Mouse (Mus musculus): ENCODE results near the gene U2af1. TPM values are rescaled to one million over a fixed set of nuclear protein-coding genes. Genes with fewer than 3 reads are reported as not detected.
"Not testable (repeated sequence)": the region's sequence is repeated elsewhere in the genome, so short reads cannot be mapped to it uniquely, and the experiment has no call there.

Gene U2af1
- 116 and 155 TPM in 2 replicates for total RNA-seq (2014; fragmentation: Nextera tagmentation)
- 250 and 287 TPM in 2 replicates for total RNA-seq (2017)

DNA sequence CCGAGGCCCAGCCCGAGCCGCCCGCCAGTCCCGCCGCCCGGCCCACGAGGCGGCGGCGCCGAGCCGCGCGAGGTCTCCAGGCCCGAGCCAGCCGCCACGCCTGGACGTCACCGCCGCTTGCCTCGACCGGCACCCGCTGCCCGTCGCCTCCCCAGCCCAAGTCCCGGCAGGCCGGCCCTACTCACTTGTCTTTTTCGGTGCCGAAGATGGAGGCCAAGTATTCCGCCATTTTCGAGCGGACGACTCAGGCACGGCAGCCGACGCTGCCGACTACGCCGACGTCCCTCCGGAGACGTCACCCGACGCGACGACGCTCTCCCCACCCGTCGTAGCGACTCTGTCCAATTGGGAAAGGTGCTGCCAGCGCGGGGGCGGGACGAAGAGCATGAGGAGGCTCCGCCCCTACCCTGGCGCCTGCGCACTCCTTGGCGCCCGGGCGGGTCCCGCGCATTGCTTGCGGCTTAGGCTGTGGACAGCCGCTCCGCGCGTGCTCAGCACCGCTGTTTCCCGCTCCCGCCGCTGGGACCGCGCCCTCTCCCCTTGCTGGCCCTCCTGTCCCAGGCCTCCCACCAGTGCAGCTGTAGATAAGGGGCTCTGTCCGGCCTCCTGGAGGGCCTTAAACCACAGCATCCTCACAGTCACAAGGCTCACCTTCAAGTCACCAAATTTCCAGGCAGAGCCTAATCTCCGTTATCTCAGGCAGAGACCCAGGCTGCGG lies at the start of gene U2af1:
Gene U2af1 (minus strand): TSS at position 425 of the 718 bp plus-strand sequence.
- peak; percentile 98 for ATAC-seq (replicated peaks; ENCODE audit: poor library complexity, severe bottlenecking)

DNA sequence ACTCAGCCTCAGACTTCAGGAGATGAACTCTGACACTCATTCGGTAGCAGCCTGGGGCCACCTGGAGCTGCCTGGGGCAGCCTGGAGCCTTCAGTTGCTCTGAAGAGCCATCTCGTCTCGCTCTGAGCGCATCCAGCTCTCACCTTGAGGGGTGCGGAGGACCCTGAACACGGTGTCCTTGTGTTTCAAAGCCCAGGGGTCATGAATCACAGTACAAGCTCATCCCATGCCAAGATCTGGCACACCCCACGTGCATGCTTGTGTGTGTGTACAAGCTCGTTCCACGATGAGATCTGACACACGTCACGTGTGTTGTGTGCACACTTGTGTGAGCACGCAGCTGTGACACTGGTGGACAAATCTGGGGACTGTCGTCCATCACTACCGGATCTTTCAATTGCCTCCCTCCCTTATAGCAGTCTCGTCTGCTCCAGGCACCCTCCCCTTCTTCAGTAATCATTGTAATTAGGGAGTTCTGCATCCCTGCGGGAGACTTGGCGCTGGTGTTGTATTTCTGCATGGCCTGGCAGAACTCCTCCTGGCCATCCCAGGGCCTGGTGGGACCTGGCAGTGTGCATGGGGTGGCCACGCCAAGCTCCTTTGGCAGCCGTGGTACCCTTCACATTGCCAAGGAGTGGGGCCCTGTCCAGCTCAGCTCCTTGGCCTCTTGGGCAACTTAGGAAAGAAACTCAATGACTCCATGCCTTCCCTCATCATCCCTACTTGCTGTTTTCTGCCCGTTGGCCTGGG lies 46.8 kb upstream of the U2af1 start:
- ATAC-seq (replicated peaks; ENCODE audit: poor library complexity, severe bottlenecking): no peak

DNA sequence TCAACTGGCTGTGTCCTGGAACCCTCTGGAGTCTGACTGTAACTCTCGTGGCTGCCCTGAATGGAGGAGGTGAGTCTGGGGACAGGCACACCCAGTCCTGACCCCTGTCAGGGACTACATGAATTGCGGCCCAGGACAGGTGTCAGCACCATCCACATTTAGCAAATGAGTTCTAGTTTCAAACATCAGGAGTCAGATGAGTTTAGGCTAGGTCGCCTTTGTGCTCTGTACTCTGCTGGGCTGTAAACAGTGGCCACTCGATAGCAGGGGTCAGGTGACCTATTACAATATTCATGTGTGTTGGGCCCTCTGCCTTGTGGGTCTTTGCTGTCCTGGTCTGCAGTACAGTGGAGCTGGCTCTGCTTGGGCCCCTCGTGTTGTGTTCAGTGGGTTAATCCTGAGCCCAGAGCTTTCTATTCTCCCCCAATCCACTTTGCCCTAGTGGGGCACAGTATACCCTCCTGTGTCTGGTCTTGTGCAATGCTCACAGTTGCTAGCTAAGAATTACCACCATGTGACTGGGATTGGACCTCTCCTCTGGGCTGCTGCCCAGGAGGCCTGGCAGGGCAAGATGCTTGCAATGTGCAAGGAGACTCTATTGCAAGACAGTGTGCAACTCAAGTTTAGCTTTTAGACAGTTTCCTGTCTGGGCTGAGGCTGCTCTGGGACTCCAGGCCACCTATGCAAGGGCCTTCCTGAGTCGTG lies 44.7 kb upstream of the U2af1 start:
- peak; percentile 95 for ATAC-seq (replicated peaks; ENCODE audit: poor library complexity, severe bottlenecking)

DNA sequence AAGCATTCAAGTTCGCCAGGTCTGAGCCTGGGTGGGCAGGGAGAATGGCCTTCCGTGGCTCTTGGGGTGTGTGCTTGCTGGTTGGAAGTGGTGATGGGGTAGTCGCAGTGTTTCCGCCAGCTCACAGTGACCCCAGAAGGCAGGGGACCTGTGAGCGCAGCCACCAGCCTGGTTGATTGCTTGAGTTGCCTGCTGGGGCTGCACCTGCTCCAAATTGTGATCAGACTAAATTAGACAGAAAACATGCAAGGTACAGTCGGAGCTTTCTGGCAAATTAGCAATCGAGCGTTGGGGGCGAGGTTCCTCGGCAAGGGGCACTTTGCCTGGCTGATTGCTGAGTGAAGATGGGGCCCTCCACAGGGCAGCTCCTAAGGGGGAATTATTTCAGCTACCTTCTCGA lies 39.7 kb upstream of the U2af1 start:
- no peak for ATAC-seq (replicated peaks; ENCODE audit: poor library complexity, severe bottlenecking)

DNA sequence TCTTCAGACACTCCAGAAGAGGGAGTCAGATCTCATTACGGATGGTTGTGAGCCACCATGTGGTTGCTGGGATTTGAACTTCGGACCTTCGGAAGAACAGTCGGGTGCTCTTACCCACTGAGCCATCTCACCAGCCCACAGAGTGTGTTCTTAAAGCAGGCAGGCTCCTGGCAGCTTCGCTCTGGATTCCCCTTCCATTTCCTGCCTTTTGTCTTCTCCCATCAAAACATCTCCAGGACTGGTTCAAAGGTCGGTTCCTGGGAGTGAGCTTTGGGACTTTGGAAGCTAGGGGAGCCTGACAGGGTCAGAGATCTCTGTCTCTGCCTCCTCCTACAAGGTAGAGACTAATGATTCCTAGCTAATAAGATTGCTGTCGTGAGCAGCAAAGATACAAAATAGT lies 36.7 kb upstream of the U2af1 start:
- ATAC-seq (replicated peaks; ENCODE audit: poor library complexity, severe bottlenecking): not testable (repeated sequence)

DNA sequence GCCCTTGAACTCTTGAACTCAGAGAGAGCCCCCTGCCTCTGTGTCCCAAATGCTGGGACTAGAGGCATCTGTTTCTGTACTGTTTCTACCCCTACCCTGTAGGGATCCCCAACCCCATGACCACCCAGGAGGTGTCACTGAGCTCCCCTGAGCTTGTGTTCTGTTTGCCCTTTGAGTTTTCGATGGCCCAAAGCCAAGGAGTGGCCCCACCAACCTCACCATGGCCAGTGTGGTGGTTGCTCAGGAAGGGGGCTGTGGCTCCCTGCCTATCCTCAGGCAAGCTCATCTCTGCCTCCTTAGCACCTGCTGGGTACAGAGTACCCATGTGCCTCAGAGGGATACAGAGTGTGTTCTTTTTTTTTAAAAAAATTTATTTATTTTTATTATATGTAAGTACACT lies 36.3 kb upstream of the U2af1 start:
- no peak for ATAC-seq (replicated peaks; ENCODE audit: poor library complexity, severe bottlenecking)

DNA sequence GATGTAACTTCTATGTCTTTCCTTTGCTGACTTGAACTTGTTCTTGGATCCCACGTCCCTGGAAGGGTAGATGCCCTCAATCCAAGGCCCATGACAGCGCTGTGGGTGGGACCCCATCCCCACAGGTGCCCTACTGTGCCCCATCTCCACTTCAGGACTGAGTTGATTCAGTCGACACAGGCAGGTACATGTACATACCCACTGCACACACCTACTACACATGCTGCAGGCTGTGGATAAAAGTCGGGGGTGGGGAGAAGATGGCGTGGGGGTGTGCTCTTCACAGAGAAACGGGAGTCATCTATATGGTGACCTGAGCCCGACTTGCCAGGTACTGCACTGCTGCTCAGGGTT lies 35.3 kb upstream of the U2af1 start:
- ATAC-seq (replicated peaks; ENCODE audit: poor library complexity, severe bottlenecking): no peak

DNA sequence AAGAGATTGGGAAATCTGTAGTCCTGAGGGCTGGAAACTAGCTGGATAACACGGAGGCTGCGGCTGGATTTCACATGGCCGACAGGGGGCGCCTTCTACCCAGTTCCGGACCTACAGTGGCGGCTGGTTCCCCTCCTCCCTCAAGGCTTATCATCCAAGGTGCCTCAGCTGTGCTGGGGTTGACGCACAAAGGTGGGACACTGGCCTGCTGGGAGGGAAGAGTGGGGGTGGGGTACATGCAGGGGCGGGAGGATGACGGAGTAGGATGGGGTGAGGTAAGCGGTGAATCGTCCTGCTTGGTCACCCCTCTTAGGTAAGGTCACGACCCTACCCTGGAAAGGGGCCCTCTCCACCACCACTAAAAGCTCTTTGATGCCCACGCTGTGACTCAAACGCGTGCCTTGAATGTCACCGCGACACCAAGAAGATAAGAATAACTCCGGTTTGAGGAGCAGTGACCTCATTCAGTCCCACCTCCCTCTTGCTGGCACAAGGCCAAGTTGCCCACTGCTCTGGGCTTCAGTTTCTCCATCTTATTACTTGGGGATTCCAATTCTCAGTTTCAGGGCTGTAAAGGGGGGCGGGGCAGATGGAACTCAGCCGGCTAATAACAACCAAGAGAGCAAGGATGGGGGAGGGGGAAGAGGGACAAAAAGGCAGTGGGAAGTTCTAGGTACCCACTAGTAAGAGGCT lies 34.8 kb upstream of the U2af1 start:
- ATAC-seq (replicated peaks; ENCODE audit: poor library complexity, severe bottlenecking): peak; percentile 58

DNA sequence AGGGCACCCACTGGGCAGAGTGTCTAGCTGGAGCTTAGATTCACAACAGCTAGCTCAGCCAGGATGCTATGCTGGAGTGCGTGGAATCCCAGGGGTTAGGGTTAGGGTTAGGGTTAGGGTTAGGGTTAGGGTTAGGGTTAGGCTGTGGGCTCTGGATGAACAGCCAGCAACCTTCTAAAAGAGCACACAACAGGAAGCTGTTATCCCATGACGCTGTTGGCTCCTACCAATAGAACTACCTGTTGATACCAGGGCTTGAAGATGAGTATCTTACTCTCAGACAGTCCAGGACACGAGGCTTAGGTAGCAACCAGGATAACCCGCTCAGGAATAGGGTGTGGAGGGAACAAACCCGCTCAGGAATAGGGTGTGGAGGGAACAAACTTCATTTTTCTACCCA lies 34.2 kb upstream of the U2af1 start:
- no peak for ATAC-seq (replicated peaks; ENCODE audit: poor library complexity, severe bottlenecking)

DNA sequence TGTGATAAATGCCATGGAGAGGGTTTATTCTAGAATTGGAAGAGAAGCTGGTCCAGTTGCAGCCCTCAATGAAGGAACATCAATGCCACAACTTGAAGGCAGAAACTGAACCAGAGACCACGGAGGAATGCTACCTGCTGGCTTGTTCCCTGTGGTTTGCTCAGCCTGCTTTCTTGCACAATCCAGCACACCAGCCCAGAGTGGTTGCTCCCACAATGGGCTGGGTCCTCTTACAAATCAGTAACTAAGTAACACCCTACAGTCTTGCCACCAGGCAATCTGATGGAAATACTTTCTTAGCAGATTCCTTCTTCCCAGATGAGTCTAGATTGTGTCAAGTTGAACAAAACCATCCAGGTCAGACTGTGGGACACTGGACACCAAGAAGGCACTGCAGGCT lies 30.9 kb upstream of the U2af1 start:
- 0 out of 2 replicates have a peak, but pooled peaks have one; percentile 32 for ATAC-seq (replicated peaks; ENCODE audit: poor library complexity, severe bottlenecking)

DNA sequence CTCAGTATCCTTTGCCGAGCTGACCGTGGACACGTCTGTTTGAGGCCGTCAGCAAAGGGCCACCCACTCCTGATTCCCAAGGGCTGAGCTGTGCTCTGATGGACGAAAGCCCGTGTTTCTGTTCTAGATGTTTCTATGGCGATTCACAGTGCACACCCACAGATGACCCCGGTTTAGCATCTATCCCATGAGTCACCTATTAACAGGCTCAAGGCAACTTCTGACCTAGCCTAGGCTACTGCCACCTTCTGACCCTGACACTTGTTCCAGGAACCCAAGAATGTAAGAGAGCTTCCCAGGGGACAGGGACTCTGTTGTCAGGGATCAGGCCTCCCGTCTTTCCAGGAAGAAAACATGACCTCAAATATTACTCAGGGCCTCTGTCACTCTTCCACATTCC lies 29.4 kb upstream of the U2af1 start:
- no peak for ATAC-seq (replicated peaks; ENCODE audit: poor library complexity, severe bottlenecking)

DNA sequence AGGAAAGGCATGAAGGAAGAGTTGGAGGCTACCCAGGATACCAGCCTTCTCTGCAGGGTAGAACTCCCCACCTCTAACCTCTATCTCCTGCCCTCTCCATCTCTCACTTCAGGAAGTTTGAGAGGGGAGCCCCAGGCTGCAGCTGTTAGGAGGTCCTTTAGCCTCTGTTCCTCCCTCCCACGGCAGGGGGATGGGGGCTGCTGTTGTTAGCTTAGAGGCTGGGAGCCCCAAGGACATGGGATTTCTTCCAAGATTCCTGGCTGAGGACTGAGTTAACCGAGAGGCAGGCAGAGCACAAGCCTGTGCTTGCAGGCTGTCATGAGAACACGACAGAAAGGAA lies 27.5 kb upstream of the U2af1 start:
- ATAC-seq (replicated peaks; ENCODE audit: poor library complexity, severe bottlenecking): no peak

DNA sequence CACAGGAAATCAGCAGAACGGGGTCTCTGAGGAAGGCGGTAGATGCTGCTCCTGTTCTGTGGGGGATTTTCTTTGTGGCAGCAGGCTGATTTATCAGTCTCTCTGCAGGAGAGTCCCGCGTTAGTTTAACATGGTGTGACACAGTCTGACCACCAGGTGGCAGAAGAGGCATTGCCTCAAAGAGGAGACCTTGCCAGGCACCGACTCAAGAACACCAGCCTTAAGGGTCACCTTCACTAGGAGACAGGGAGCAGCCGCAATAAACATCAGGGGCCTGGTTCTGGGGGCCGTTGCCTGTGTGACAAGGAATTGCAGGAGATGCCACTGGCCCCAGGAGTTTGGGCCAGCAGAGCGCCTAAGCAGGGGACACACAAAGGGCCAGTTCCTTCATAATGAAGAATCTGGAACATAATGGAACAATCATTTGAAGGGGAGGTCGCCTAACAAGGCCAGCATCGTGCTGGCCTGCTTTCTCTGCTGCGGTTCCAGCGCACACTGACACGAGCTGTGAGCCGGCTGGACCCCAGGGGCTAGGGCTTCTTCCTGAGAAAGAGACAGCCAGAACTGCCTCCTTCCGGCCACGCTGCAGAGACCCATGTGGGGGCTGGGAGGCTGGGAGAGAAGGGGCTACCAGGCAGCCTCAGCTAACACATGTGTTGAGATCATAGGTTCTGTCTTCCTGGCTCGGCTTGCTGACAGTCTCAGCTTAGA lies 27.0 kb upstream of the U2af1 start:
- ATAC-seq (replicated peaks; ENCODE audit: poor library complexity, severe bottlenecking): peak; percentile 84

DNA sequence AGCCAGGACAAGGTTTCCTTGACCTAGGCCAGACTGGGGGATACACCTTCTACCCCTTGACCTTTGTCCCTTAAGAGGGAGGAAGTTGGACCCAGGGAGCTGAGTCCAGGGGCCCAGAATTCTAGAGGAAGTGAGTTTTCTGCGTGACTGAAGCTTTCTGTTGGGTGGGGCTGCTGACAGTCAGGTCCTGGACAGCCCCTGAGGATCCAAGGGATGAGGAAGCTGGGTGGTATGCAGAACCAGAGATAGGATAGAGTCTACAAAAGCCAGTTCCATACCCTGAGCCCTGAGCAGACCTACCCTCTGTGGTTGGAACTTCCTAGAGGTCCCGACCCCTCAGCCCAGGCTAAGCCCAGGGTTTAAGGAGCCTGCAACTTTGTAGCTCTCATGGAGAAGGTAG lies 21.8 kb upstream of the U2af1 start:
- peak; percentile 74 for ATAC-seq (replicated peaks; ENCODE audit: poor library complexity, severe bottlenecking)

DNA sequence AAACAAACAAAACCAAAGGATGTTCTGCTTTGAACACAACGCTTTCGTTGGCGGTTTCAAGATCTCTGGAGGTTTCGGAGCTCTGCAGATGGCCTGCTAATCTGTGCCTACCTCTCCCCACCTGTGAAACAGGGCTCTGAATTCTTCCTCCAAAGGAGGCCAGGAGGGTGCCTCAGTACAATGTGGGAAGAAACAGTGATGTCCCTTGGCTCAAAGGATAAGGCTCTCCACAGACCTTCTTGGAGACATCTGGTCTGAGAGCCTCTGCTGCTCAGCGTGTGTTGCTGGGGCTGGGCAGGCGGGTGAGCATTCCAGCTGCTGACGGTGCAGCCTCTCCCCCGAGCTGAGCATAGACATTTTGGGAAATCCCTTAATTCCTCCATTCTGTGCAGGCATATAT lies 18.8 kb upstream of the U2af1 start, which contains the start of gene Cryaa:
Gene Cryaa (plus strand): TSS at position 301 of the 400 bp plus-strand sequence.
- no peak for ATAC-seq (replicated peaks; ENCODE audit: poor library complexity, severe bottlenecking)

DNA sequence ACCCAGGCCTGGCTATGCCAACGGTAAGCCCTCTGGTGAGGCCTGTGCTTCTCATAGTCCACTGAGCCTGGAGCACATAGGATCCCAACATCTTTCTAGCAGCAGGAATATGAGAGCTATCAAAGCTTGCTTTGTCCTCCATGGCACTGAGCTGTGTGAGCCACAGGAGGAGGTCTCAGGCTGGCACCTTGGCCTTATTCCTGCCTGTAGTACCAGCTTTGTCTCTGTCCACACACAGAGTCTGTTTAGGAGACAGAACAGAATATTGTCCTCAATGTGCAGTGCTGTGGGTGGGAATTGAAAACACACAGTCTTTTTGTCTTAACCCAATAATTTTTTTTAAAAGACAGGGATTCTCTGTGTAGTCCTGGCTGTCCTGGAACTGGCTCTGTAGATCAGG lies 15.7 kb upstream of the U2af1 start:
- ATAC-seq (replicated peaks; ENCODE audit: poor library complexity, severe bottlenecking): no peak

DNA sequence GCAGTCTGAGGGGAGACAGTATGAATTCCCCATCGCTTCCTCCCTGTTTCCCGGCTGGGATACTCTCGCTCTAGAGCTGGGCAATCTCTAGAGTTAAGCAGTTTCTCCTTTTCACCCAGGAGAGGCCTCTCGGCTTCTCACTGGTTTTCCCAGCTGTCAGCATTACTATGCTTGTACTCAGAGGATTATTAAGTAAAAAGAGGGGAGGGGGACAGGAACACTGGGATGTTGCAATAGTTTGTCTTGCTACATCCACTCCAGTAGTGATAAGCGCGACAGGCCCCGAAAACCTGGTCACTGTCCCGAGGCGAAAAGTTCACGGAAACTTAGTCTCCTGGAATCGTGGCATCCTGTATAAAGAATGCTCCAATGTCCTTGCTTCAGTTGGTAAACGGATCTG lies 13.6 kb upstream of the U2af1 start:
- peak; percentile 25; the same call in 1 of the 2 replicates for ATAC-seq (replicated peaks; ENCODE audit: poor library complexity, severe bottlenecking)

DNA sequence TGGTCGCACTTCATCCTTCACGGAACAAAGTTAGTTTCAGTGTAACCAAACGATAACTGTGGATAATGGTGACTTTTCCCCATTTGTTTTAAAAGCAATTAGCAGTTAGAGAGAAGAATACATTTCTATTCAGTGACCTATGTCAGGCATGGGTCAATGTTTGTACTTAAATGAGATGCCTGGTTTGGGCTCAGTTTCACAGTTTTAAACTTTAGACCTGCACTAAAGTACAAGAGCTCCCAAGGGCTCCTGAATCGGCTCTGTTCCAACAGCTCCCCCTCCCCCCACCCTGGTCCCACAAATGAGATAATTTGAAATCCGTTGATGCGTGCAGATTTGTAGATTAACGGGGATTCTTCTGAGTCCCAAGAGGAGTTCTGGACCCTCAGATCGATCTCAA lies 13.0 kb upstream of the U2af1 start:
- no peak for ATAC-seq (replicated peaks; ENCODE audit: poor library complexity, severe bottlenecking)

DNA sequence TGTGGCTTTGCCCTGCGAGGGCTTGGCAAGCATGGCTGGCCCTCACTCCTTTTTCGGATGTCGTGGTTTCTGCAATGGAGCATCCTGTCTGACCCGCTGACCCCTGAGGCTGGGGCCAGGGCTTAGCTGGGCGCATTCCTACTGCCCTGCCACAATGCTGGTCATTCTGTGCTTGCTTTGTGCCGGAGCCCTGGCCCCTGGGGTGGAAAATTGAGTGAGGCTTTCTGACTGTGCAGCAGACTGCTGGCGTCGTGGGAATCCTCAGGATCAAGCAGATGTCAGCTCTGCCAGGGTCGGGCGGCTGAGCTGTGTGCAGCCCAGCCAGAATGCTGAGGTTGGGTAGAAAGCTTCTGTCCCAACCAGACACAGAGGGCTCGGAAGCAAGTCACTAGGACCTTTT lies 11.5 kb upstream of the U2af1 start:
- no peak for ATAC-seq (replicated peaks; ENCODE audit: poor library complexity, severe bottlenecking)

DNA sequence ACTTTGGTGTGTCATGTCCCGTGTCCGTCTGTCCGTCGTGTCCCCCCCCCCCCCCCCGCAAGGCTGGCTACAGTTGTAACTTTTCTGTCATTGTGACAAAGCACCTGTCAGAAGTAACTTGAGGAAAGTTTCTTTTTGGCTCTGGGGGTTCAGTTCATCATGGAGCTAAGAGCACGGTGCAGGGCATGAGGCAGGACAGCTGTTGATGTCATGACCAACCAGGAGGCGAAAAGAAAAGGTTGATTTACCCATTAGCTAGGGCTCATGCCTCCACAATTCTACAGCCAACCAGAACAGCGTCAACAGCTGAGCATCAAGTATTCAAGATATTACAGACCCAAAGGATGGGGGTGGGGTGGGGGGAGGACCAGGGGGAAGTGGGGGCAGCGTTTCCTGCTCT lies 9.6 kb upstream of the U2af1 start:
- no peak for ATAC-seq (replicated peaks; ENCODE audit: poor library complexity, severe bottlenecking)

All from granulocyte monocyte progenitor cell, adult 5-6 weeks (primary cell).